Mouse (Mus musculus) ES-E14 (cell line): ENCODE data around the gene Vps13c. TPM values are rescaled to one million over a fixed set of nuclear protein-coding genes. Genes with fewer than 3 reads are reported as not detected.

Source experiments
- DNase-seq: peaks from one replicate; pipeline ENCODE4 v3.0.0-alpha.2; 2013; ENCODE audit warnings: low read depth, low spot score
- H3K27ac ChIP-seq: 2 replicates; pipeline ENCODE4 v1.5.1; 2012; ENCODE audit warnings: low read depth, mild to moderate bottlenecking, low read length, moderate library complexity, mixed read lengths; ENCODE audit not compliant: poor library complexity, insufficient read depth, severe bottlenecking
- H3K36me3 ChIP-seq: 2 replicates; pipeline ENCODE4 v1.6.1; 2012; ENCODE audit warnings: mild to moderate bottlenecking, low read length, moderate library complexity, mixed read lengths; ENCODE audit not compliant: control insufficient read depth, poor library complexity, insufficient read depth, severe bottlenecking
- H3K4me1 ChIP-seq, 2 experiments: fragments of 150-350 bp in 1 of 2; sonication (generic) in 1 of 2; 2 replicates each; pipeline ENCODE4 v1.6.1; 2012; ENCODE audit warnings: low read length in 2 of 2, mild to moderate bottlenecking in 1 of 2, mixed read lengths in 1 of 2; ENCODE audit not compliant: control insufficient read depth in 2 of 2, insufficient read depth in 2 of 2, poor library complexity in 1 of 2
- H3K4me3 ChIP-seq, 2 experiments: fragments of 150-350 bp in 1 of 2; sonication (generic) in 1 of 2; 2 replicates each; pipeline ENCODE4 v1.5.1; 2012; ENCODE audit warnings: low read length in 2 of 2, low read depth in 1 of 2, mild to moderate bottlenecking in 1 of 2, mixed read lengths in 1 of 2; ENCODE audit not compliant: insufficient read depth in 1 of 2, poor library complexity in 1 of 2, severe bottlenecking in 1 of 2
- H3K9ac ChIP-seq: 2 replicates; pipeline ENCODE4 v1.6.1; 2012; ENCODE audit warnings: low read depth, mild to moderate bottlenecking, low read length, mixed read lengths; ENCODE audit not compliant: poor library complexity, insufficient read depth, severe bottlenecking
- H3K9me3 ChIP-seq: fragments of 150-350 bp; sonication (generic); 2 replicates; pipeline ENCODE4 v1.6.1; 2012; ENCODE audit warnings: low read depth, mild to moderate bottlenecking, low read length; ENCODE audit not compliant: control insufficient read depth, insufficient read depth
- CHD2 ChIP-seq: IDR thresholded peaks from 2 replicates; pipeline ENCODE4 v1.6.1; 2014; ENCODE audit warnings: mild to moderate bottlenecking, low read depth, low read length, inconsistent platforms
- HCFC1 ChIP-seq: IDR thresholded peaks from 2 replicates; pipeline ENCODE4 v1.6.1; 2012; ENCODE audit warnings: low read length, inconsistent platforms, borderline replicate concordance; ENCODE audit not compliant: insufficient read depth
- MAFK ChIP-seq: IDR thresholded peaks from 2 replicates; pipeline ENCODE4 v1.6.1; 2014; ENCODE audit warnings: mild to moderate bottlenecking, low read depth, low read length, inconsistent platforms; ENCODE audit not compliant: insufficient read depth
- ZC3H11A ChIP-seq: IDR thresholded peaks from 2 replicates; pipeline ENCODE4 v1.6.1; 2012; ENCODE audit warnings: low read depth, mild to moderate bottlenecking, inconsistent platforms, low read length, borderline replicate concordance
- ZNF384 ChIP-seq: IDR thresholded peaks from 2 replicates; pipeline ENCODE4 v1.6.1; 2012; ENCODE audit warnings: low read depth, low read length, inconsistent platforms
- in situ Hi-C, 2 experiments: fragments of 600-800 bp; cut with MboI; formaldehyde crosslinking; loops; one replicate each; pipeline ENCODE4 v1.15.1; 2025; ENCODE audit warnings: low sequenced_read_pairs in 2 of 2, inconsistent platforms in 1 of 2; ENCODE audit not compliant: unreplicated experiment in 2 of 2
- total RNA-seq: library from RNA; depleted of rRNA; stranded (reverse); fragments of 300-350 nt; gene quantifications from 2 replicates; pipeline ENCODE4 v1.2.3, GENCODE M21; 2012

Gene Vps13c
- total RNA-seq, 1 experiment = 27.3 TPM

DNA sequence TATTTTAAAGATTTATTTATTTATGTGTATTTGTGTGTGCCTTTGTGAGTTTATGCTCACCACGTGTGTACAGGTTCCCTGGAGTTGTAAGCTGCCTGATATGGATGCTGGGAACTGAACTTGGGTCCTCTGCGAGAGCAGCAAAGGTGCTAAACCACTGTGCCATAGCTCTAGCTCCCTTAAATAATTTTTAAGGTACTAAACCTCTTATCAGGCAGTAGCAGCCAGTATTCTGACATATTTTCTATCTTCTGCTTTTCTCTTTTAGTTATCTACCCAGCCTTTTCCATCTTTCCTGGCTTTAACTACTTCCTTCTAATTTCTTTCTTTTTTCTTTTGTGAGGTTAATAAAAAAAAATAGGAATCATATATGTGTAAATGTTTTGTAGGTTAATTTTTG lies 20.1 kb downstream of the Vps13c start:
- DNase-seq = no peak
- Histone ChIP-seq H3K36me3 (no peaks in the 10 kb centered on the region), H3K27ac (no peak overlapping the region), H3K9me3 (no peaks in the 10 kb centered on the region), H3K9ac (no peak overlapping the region), H3K4me3 (no peak overlapping the region), H3K4me1 (no peaks in the 10 kb centered on the region; a peak in 1 of 4 replicates)
- TF ChIP-seq ZC3H11A = no peak
- no peak for TF ChIP-seq MAFK
- in situ Hi-C loops = no loop called here

DNA sequence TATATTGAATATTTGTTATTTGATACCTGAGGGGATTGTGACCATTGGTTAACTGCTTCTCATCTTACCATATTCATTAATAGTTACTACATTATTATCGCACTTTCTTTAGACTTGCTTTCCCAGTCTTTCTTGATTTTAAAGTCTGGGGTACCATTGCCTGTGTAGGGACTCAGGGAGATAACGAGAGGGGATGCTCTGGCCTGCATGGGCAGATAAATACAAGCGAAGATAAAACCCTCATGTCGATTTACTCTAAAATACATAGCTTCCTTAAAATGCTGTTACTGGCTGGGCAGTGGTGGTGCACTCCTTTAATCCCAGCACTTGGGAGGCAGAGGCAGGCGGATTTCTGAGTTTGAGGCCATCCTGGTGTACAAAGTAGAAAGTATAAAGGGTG lies 23.1 kb downstream of the Vps13c start:
- in situ Hi-C loops = no loop called here
- Histone ChIP-seq H3K4me3 (no peak overlapping the region), H3K27ac (no peak overlapping the region), H3K36me3 (no peaks in the 10 kb centered on the region), H3K4me1 (no peaks in the 10 kb centered on the region; a peak in 1 of 4 replicates), H3K9ac (no peak overlapping the region), H3K9me3 (no peaks in the 10 kb centered on the region)
- TF ChIP-seq ZC3H11A = no peak
- no peak for TF ChIP-seq HCFC1
- no peak for TF ChIP-seq MAFK
- TF ChIP-seq ZNF384 = no peak
- no peak for TF ChIP-seq CHD2
- DNase-seq = no peak

DNA sequence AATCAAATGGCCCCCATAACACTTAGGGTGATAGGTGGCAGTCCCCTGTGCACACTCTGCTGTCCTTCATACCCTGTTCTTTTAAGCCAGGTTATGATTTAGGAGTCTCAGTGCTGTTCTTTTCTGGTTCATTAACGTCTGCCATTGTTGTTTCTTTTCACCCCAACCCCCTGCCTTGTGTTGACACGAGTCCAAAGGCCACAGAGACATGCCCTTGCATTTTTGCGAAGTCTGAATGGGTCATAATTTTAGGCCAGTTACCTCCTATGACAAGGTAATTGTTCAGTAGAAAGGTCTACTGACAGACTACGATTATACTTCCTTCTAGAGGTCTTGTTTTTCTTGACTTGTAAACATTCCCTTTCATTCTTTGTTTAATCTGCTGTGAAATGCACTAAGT lies 23.8 kb downstream of the Vps13c start:
- Histone ChIP-seq H3K4me1 (no peaks in the 10 kb centered on the region; a peak in 1 of 4 replicates), H3K36me3 (no peaks in the 10 kb centered on the region), H3K9me3 (no peaks in the 10 kb centered on the region), H3K4me3 (no peak overlapping the region), H3K9ac (no peak overlapping the region), H3K27ac (no peak overlapping the region)
- TF ChIP-seq CHD2 (no peak), HCFC1 (no peak), ZC3H11A (no peak), MAFK (no peak), ZNF384 (no peak)
- in situ Hi-C loops = no loop called here
- no peak for DNase-seq

DNA sequence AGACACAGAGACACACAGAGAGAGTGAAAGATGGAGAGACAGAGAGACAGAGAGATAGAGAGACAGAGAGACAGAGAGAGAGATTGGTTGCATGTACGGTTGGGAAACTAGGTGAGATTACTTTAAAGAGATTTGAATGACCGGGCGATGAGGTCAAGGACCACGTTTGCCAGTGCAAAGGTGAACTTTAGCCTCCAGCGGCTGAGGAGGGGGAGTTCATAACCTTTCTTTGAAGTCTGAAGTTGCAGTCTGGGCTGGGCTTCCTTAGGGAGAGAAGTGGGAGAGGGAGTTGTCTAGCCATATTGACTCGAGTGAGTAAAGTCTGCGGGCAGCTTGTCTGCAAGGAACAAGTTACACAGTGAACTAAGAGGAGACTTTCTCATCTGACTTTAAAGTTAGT lies 25.2 kb downstream of the Vps13c start:
- no peaks in the 10 kb centered on the region for H3K36me3 ChIP-seq
- DNase-seq = no peak
- no peak overlapping the region for H3K9ac ChIP-seq
- in situ Hi-C loops = no loop called here
- no peak overlapping the region for H3K27ac ChIP-seq
- no peak overlapping the region for H3K4me3 ChIP-seq
- TF ChIP-seq MAFK (no peak), ZNF384 (no peak), CHD2 (no peak), HCFC1 (no peak), ZC3H11A (no peak)
- H3K4me1 ChIP-seq = no peaks in the 10 kb centered on the region; a peak in 1 of 4 replicates
- H3K9me3 ChIP-seq = no peaks in the 10 kb centered on the region

DNA sequence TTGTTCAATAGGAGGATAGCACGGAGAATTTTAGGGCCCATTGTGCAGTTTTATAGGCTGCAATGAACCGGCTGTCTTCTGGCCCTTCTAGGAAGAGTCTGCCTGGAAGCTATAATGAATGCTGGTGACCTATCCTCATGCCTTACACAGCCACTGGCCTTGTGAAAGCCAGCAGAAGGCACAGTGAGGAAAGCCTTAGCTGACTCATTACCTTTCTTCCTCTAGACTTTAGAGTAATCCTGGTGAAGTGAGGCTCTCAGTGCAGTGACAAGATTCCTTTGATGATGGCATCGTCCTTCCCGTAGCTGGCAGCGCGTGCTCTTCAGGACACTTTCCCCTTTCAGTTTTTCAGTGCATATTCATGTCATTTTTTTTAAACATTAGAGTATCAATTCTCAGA lies 27.2 kb downstream of the Vps13c start:
- DNase-seq = no peak
- TF ChIP-seq HCFC1 (no peak), MAFK (no peak), ZC3H11A (no peak), CHD2 (no peak), ZNF384 (no peak)
- Histone ChIP-seq H3K9ac (no peak overlapping the region), H3K27ac (no peak overlapping the region), H3K9me3 (no peaks in the 10 kb centered on the region), H3K36me3 (no peaks in the 10 kb centered on the region), H3K4me3 (no peak overlapping the region), H3K4me1 (no peaks in the 10 kb centered on the region; a peak in 1 of 4 replicates)
- in situ Hi-C loops = no loop called here
